Mouse (Mus musculus): ENCODE measurements at regions not wholly inside any gene's neighbourhood (a gene's known extent, or its start where the extent isn't known, plus 50 kb on each side); places are given as distances from the start of the nearest gene placed in this dataset.

DNA sequence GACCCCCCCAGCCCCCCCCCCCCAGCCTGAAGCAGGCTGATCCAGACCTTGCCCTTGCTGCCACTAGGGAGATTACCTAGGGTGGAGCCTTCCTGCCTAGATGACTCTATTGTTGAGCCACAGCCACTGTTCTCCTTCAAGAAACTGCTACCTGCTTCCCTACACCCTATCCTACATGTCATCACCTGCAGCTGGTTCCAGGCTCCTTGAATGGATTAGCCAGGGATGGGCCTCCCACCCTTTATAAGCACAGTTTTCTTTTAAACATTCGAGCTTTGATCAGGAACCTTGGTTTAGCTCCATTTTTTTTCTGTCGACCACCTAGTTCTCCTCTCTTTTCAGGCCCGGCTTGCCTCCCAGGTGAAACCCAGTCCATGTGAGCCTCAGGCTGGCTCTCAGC, 792.8 kb upstream of the Nr2f1 start:
- no peaks in the 10 kb centered on the region for H3K4me1 ChIP-seq
- H3K36me3 ChIP-seq (ENCODE audit: poor library complexity, severe bottlenecking): no peaks in the 10 kb centered on the region
- ATAC-seq: no peak
- H3K27ac ChIP-seq: no peak overlapping the region
- WGBS: 90% methylated on average over 3 of the region's 3 CpGs
- no peaks in the 10 kb centered on the region for H3K9me3 ChIP-seq (replicated peaks)
- no peak overlapping the region for H3K4me2 ChIP-seq
- H3K27me3 ChIP-seq: no peaks in the 10 kb centered on the region
- H3K4me3 ChIP-seq: no peak overlapping the region
- no peak overlapping the region for H3K9ac ChIP-seq

DNA sequence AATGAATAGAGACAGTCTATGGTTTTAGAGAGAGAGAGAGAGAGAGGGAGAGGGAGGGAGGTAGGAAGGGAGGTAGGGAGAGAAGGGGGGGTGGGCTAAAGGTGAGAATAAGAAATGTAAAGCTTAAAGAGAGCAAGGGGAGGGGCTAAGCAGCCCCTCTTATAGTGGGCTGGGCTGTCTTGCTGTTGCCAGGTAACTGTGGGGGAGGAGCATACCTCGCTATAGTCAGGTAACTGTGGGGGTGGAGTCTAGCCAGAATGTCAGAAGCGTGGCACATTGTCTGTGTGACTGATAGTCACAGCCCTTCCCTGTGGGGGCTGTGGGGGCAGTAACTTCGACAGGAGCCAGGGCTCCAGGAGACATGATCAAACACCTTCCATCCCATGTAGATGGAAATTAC, 786.4 kb upstream of the Nr2f1 start:
- Histone ChIP-seq H3K27ac (no peak overlapping the region), H3K27me3 (no peaks in the 10 kb centered on the region), H3K36me3 (ENCODE audit: poor library complexity, severe bottlenecking) (no peaks in the 10 kb centered on the region), H3K9ac (no peak overlapping the region), H3K4me1 (no peaks in the 10 kb centered on the region), H3K4me3 (no peak overlapping the region), H3K9me3 (replicated peaks) (no peaks in the 10 kb centered on the region), H3K4me2 (no peak overlapping the region)
- WGBS: 36% methylated on average over 3 of the region's 3 CpGs
- no peak for ATAC-seq

DNA sequence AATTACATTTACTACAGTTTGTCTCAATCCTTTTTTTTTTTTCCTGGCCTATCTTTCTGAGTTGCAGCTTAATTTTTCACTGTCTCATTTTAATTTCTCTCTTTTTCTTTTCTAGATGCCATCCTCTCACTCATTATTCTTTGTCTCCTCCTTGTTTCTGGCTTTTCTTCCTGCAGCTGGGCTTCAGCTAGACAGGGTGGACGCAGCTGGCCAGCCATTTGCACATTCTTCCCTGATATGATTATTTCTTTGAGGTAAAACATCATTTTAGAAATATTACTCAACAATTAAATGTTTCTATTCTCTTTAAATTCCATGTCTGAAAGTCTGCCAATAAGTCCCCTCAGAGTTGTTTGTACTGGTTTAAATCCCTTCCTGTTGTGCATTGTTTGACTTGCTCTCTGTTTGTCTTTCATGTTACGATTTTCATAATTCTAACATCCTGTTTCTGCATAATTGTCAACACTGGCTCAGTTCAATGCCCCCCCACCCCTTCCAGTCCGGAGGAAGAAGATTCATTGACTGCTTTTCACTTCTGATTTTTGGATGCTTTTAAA, 777.7 kb upstream of the Nr2f1 start:
- Histone ChIP-seq H3K27ac (no peak overlapping the region), H3K36me3 (ENCODE audit: poor library complexity, severe bottlenecking) (no peaks in the 10 kb centered on the region), H3K4me1 (no peaks in the 10 kb centered on the region), H3K27me3 (no peaks in the 10 kb centered on the region), H3K9me3 (replicated peaks) (no peaks in the 10 kb centered on the region), H3K9ac (no peak overlapping the region), H3K4me2 (no peak overlapping the region), H3K4me3 (no peak overlapping the region)
- no peak for ATAC-seq
- 78% methylated on average over 3 of the region's 3 CpGs for WGBS

DNA sequence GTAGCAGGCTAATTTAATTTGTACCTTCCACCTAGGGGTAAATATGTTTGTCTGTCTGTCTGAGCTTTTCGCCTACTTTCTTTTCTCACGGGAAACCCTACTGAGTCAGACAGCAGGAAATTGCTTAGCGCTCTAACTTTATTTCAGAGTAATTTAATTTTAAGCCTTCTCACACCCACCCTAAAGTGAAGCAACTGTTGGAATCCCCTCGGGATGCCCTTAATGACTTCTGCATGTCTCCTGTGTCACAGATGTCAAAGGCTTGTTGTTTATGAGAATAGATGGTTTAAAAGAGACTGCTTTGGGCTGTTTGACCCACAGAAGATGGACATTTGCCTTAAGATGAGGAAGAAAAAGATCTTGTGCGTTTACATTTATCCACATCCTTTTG, 738.8 kb upstream of the Nr2f1 start:
- peak overlapping the region; percentile 78 for H3K27ac ChIP-seq
- ATAC-seq: no peak
- H3K9me3 ChIP-seq (replicated peaks): no peaks in the 10 kb centered on the region
- no peak overlapping the region for H3K4me2 ChIP-seq
- 32% methylated on average over 5 of the region's 5 CpGs for WGBS
- H3K27me3 ChIP-seq: no peaks in the 10 kb centered on the region
- H3K4me3 ChIP-seq: no peak overlapping the region
- peaks cover 23% of the 10 kb centered on the region for H3K4me1 ChIP-seq
- H3K36me3 ChIP-seq (ENCODE audit: poor library complexity, severe bottlenecking): no peaks in the 10 kb centered on the region
- H3K9ac ChIP-seq: no peak overlapping the region

DNA sequence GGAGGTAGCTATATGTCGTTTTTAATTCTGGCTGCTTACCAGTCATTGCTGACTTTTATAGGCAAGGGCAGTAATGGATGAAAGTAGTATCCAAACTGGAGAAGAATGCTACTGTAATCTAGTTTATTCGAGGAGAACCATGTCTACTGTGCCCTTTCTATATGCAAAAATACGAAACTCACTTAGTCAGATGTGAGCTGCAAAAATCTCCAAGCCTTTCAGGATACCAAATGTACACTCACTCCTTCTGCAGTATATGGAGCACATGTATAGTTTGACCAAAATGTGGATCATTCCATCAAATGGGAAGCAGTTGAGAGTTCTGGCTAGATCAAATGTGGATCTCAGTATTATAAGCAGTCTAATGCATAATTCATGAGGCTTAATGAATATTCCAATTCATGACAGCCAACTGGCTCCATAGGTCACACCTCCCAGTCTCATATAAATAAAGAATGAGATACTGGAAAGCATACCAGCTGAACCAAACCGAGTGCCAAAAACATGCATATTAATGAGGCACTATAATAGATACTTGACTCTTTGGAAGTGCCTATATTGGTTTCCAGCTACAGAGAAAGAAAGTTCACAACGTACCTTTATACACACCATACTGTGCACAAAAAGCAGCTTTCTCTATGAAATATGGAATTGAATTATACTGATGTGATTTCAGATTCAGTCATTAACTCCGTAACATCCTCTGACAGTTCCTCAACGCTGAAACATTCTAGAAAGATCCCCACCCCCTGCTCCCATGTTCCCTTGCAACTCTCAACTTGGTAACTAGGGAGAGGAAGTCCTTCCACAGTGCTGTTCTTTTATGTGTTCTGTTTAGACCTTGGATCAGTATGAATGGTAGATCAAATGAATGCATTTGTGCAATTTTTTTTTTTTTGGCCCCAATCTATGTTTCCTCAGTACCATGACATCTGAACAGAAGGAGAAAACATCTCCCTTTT, 738.1 kb upstream of the Nr2f1 start:
- Histone ChIP-seq H3K4me3 (no peak overlapping the region), H3K27me3 (no peaks in the 10 kb centered on the region), H3K27ac (peak overlapping the region; percentile 78), H3K36me3 (ENCODE audit: poor library complexity, severe bottlenecking) (no peaks in the 10 kb centered on the region), H3K4me2 (peak overlapping the region; percentile 27), H3K9ac (no peak overlapping the region), H3K9me3 (replicated peaks) (no peaks in the 10 kb centered on the region), H3K4me1 (peaks cover 23% of the 10 kb centered on the region)
- ATAC-seq: peak; percentile 97
- 24% methylated on average over 7 of the region's 7 CpGs for WGBS

DNA sequence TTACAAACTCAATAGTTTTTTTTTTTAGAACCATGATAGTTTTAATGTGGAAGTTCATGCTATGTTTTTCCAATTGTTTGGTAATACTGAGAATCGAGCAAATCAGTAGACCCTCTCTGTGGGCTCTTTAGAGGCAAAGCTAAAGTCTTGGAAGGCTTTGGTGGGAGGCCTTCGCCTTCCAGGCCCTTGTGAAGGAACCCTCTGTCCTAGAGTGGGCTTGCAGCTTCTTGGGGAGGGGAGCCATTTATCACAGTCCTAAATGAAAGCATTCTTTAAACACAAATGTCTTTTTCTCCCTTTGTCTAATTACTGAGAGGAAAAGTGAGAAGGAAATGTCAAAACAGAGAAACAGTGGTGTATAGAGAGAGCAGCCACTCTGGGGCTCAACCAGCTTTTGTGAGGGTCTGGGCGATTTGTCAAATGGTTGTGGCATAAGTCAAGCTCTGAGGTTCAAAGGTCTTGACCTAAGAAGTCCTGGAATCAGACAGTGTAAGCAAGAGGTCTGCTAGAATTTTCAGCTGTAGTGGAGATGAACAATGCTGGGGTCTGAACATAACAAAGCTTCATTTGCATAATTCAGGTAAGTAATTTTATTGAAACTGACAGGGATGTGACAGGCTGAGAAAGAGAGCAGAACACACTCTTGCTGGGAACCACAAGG, 736.6 kb upstream of the Nr2f1 start:
- peaks cover 23% of the 10 kb centered on the region for H3K4me1 ChIP-seq
- H3K4me3 ChIP-seq: no peak overlapping the region
- peak overlapping the region; percentile 73 for H3K27ac ChIP-seq
- no peaks in the 10 kb centered on the region for H3K27me3 ChIP-seq
- ATAC-seq: no peak
- H3K4me2 ChIP-seq: no peak overlapping the region
- no peaks in the 10 kb centered on the region for H3K36me3 ChIP-seq (ENCODE audit: poor library complexity, severe bottlenecking)
- H3K9me3 ChIP-seq (replicated peaks): no peaks in the 10 kb centered on the region
- H3K9ac ChIP-seq: no peak overlapping the region
- 10% methylated on average over 3 of the region's 3 CpGs for WGBS

DNA sequence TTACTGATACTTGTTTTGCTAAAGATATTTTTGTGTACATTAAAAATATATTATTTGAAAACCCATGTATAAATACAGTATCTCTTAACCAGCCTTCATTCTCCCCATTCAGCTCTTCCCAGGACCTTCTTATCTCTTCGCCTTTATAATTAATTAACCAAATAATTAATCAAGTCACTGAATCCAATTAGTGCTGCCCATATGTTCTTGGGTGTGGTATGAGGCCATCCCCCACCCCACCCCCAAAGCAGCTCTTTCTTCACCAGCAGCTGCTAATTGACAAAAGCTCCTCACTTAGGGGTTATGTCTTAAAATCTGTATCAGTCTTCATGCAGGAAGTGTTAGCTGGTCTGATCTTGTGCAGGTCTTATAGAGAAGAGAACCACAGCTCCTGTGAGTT, 728.8 kb upstream of the Nr2f1 start:
- Histone ChIP-seq H3K27me3 (no peaks in the 10 kb centered on the region), H3K9me3 (replicated peaks) (no peaks in the 10 kb centered on the region), H3K4me3 (no peak overlapping the region), H3K27ac (no peak overlapping the region), H3K4me1 (no peaks in the 10 kb centered on the region), H3K4me2 (no peak overlapping the region), H3K9ac (no peak overlapping the region), H3K36me3 (ENCODE audit: poor library complexity, severe bottlenecking) (no peaks in the 10 kb centered on the region)
- WGBS: 48% methylated on average over 1 of the region's 1 CpGs
- peak; percentile 33; the same call in 1 of the 2 replicates for ATAC-seq

DNA sequence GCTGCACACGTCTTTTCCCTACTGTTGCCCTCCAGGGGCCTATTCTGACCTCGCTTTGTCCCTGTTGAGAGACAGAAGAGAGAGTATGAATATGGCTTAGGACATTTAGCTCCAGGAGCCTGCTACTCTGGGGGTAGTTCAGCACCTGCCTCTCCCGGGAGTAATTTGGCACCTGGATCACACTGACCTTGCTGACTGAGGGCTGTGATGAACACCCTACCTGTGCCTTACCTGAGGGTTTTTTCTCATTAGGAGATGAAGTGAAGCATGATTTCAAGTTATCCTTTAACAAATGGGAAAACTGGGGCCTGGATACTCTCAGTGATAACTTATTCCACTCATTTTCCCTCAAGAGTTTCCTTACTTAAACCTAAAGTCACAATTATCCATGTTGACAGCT, 721.2 kb upstream of the Nr2f1 start:
- H3K9ac ChIP-seq: no peak overlapping the region
- H3K27ac ChIP-seq: no peak overlapping the region
- no peak overlapping the region for H3K4me3 ChIP-seq
- H3K4me1 ChIP-seq: no peaks in the 10 kb centered on the region
- H3K4me2 ChIP-seq: no peak overlapping the region
- no peaks in the 10 kb centered on the region for H3K9me3 ChIP-seq (replicated peaks)
- no peak for ATAC-seq
- H3K36me3 ChIP-seq (ENCODE audit: poor library complexity, severe bottlenecking): no peaks in the 10 kb centered on the region
- no peaks in the 10 kb centered on the region for H3K27me3 ChIP-seq
- 57% methylated on average over 3 of the region's 3 CpGs for WGBS

DNA sequence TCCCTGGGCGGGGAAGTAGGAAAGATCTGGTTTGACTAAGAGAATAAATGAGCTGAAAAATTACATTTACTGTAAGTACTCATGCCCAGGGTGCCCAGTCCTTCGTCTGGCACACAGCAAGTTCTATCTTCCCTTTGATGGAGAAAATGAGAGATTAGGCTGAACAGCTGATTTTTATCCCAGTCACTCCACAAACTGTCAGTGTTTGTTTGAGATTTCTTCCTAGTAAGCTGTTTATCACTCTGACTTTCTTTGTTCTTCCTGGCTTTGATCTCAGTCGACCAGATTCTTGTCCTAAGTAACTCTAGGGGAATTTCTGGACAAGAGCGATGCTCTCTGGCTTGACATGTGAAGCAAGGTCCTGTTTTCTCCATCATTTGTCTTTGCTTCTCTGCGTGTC, 710.3 kb upstream of the Nr2f1 start:
- Histone ChIP-seq H3K9ac (no peak overlapping the region), H3K9me3 (replicated peaks) (no peaks in the 10 kb centered on the region), H3K4me2 (no peak overlapping the region), H3K4me3 (no peak overlapping the region), H3K27ac (no peak overlapping the region), H3K27me3 (no peaks in the 10 kb centered on the region), H3K36me3 (ENCODE audit: poor library complexity, severe bottlenecking) (no peaks in the 10 kb centered on the region), H3K4me1 (peaks cover 10% of the 10 kb centered on the region; the same call in 1 of the 2 replicates)
- ATAC-seq: no peak
- WGBS: 24% methylated on average over 5 of the region's 5 CpGs

DNA sequence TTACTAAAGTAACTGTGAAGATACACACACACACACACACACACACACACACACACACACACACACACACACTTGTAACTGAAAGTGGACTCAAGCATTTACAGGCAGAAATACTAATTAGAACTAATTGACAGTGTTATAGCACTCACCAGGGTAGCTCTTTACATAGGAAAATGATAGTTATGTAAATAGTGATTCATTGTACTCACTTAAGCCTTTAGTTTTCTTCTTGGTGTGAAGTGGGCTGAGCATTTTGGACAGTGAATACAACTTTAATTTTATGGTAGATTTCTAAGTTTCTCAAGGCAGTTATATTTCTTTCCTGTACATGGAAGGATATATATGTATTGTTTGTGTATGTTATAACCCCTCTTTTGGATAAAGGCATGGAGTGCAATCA, 704.5 kb upstream of the Nr2f1 start:
- no peaks in the 10 kb centered on the region for H3K27me3 ChIP-seq
- no peak for ATAC-seq
- H3K4me1 ChIP-seq: 0 out of 2 replicates have a peak, but pooled peaks cover under 1% of the 10 kb centered on the region
- H3K9me3 ChIP-seq (replicated peaks): no peaks in the 10 kb centered on the region
- no peak overlapping the region for H3K4me3 ChIP-seq
- H3K9ac ChIP-seq: no peak overlapping the region
- no peak overlapping the region for H3K27ac ChIP-seq
- no peak overlapping the region for H3K4me2 ChIP-seq
- H3K36me3 ChIP-seq (ENCODE audit: poor library complexity, severe bottlenecking): no peaks in the 10 kb centered on the region

DNA sequence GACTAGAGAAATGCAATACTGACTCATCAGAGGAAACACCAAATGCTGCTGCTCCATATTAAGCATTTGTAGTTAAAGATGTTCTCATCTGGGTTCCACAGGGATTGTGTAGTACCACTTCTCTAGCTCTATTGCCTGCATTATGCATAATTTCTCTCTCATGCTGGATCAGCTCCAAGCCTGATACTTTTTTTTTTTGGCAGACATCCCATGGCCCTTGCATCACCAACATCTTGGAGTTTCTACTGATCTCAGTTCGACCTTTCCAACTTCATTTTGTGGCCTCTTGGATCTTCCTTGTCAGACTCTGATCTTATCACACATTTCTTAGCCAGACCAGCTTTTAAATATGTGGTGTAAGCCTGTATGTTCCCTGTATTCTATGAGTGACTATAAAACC, 701.1 kb upstream of the Nr2f1 start:
- no peak overlapping the region for H3K9ac ChIP-seq
- no peaks in the 10 kb centered on the region for H3K36me3 ChIP-seq (ENCODE audit: poor library complexity, severe bottlenecking)
- no peak for ATAC-seq
- H3K4me3 ChIP-seq: no peak overlapping the region
- no peaks in the 10 kb centered on the region for H3K4me1 ChIP-seq
- no peaks in the 10 kb centered on the region for H3K27me3 ChIP-seq
- no peaks in the 10 kb centered on the region for H3K9me3 ChIP-seq (replicated peaks)
- WGBS: 83% methylated on average over 1 of the region's 1 CpGs
- H3K4me2 ChIP-seq: no peak overlapping the region
- no peak overlapping the region for H3K27ac ChIP-seq

DNA sequence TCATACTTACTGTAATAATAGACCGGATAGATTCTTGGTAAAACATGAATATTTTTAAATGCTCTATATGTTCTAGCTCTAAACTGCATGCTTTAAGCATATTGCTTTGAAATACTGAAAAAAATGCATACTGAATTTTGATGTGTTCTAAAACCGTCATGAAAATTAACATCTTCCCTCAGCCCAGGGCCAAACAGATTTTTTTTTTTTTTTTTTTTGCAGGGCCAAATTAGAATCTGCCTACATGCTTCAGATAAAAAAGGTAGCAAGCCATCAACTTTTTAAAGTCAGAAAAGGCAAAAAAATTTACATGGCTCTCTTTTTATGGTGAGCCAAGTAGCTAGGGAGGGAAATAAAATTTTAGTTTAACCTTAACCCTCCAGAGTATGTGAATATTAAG, 692.7 kb upstream of the Nr2f1 start:
- Histone ChIP-seq H3K4me3 (no peak overlapping the region), H3K9ac (no peak overlapping the region), H3K9me3 (replicated peaks) (no peaks in the 10 kb centered on the region), H3K4me1 (no peaks in the 10 kb centered on the region), H3K27me3 (no peaks in the 10 kb centered on the region), H3K27ac (no peak overlapping the region), H3K36me3 (ENCODE audit: poor library complexity, severe bottlenecking) (no peaks in the 10 kb centered on the region), H3K4me2 (no peak overlapping the region)
- 92% methylated on average over 2 of the region's 2 CpGs for WGBS
- no peak for ATAC-seq

Data from forebrain, embryonic 13.5 days (tissue).